Mouse (Mus musculus) lung, adult 2 months (tissue): Measurements from ENCODE around the gene Fam102a. TPM values are rescaled to one million over a fixed set of nuclear protein-coding genes. Genes with fewer than 3 reads are reported as not detected.

ENCODE experiments used
- DNase-seq: peaks from one replicate; pipeline ENCODE4 v3.0.0; 2022
- H3K4me1 ChIP-seq: fragments of 200-500 bp; 2 replicates; pipeline ENCODE4 v1.6.1; 2011; ENCODE audit warnings: low read length; ENCODE audit not compliant: control insufficient read depth, insufficient read depth
- H3K4me3 ChIP-seq: fragments of 200-500 bp; replicated peaks from 2 replicates; pipeline ENCODE3; 2011; ENCODE audit warnings: low read depth, mild to moderate bottlenecking, control low read depth, low read length; ENCODE audit errors: extremely low read depth
- CTCF ChIP-seq: fragments of 200-500 bp; IDR thresholded peaks from 2 replicates; pipeline ENCODE4 v1.5.1; 2011; ENCODE audit warnings: mild to moderate bottlenecking, low read length, control low read depth; ENCODE audit not compliant: insufficient read depth
- POLR2A ChIP-seq: fragments of 200-500 bp; IDR thresholded peaks from 2 replicates; pipeline ENCODE4 v1.6.1; 2011; ENCODE audit warnings: low read depth, mild to moderate bottlenecking, control low read depth, low read length, borderline replicate concordance; ENCODE audit errors: extremely low read depth
- WGBS: fragments of 180-500 bp; shearing (Covaris S2); methylation state at CpG from one replicate; pipeline ENCODE4 v1.1.7; 2018; 5-methylcytosine and 5-hydroxymethylcytosine counted together
- polyA plus RNA-seq: library from polyadenylated mRNA; depleted of rRNA; stranded (reverse); fragments of >200 nt; gene quantifications from 2 replicates; pipeline ENCODE4 v1.2.3, GENCODE M21; 2012

The Fam102a gene
- polyA plus RNA-seq, 1 experiment: 24.0 TPM

GRCm38 (mm10) chr2:32599409-32599808 lies 64.3 kb downstream of the Fam102a start, which contains the start of gene St6galnac6:
Gene St6galnac6, plus strand, starts transcription at chr2:32599709.
- 90% methylated on average over 3 of the region's 3 CpGs for WGBS
- no peak for TF ChIP-seq POLR2A
- TF ChIP-seq CTCF: no peak
- no peak for DNase-seq
- no peak within 1 kb of the TSS for H3K4me3 ChIP-seq
- H3K4me1 ChIP-seq: peaks cover 6% of the 10 kb centered on the region

DNA sequence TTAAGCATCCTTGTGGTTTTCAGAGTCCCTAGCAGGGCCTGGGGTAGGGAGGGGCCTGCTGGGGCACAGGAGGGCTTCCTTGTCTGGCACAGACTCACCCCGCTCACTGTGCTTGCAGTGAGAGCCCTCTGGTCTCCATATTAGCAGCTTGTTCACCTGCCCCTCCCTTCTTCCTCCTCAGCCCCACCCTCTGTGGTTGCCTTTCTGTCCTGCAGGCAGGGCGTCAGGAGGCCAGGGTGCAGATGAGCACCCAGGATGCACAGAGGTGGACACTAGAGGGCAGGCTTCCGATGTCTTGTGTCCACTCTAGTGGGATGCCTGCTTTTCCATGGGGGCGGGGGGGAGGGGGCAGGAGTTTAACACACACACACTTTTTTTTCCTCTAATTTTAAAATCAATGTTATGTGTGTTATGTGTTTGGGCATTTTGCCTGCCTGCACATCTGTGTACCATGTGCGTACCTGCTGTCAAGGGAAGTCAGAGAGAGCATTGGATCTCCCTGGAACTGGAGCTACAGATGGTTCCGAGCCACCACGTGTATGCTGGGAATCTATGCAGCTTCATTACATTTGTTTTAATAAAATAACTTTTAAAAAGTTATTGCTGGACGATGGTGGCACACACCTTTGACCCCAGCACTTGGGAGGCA lies 66.4 kb downstream of the Fam102a start:
- peaks cover 7% of the 10 kb centered on the region for H3K4me1 ChIP-seq
- H3K4me3 ChIP-seq: no peak overlapping the region
- 39% methylated on average over 8 of the region's 8 CpGs for WGBS
- TF ChIP-seq CTCF (peak; percentile 55), POLR2A (no peak)
- peak; percentile 42 for DNase-seq

DNA sequence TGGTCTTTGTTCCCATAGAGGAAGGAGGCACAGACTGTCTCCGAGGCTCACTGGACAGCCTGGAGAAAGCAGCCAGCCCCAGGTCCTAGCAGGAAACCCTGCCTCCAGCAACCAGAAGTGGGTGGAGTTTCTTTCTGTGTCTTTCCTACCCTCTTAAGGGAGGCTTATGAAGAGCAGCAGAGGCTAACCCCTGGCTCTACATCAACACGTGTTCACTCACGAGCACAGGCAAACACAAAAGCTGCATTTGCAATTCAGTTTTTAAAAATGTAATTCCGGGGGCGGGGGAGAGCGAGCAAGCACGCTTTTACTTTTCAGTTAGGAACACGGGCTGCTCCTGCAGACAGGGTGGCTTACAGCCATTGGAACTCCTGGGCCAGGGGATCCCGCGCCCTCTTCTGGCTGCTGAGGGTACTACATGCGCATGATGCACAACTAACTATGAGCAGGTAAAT lies 67.5 kb downstream of the Fam102a start:
- 1% methylated on average over 11 of the region's 11 CpGs for WGBS
- Histone ChIP-seq H3K4me3 (peak overlapping the region; percentile 55), H3K4me1 (peaks cover 8% of the 10 kb centered on the region)
- peak; percentile 92 for DNase-seq
- peak; percentile 27; the same call in 1 of the 2 replicates for TF ChIP-seq POLR2A
- peak; percentile 88 for TF ChIP-seq CTCF

- no peak for DNase-seq
- 42% methylated on average over 10 of the region's 10 CpGs for WGBS
- TF ChIP-seq CTCF: no peak
- no peak overlapping the region for H3K4me3 ChIP-seq
- peaks cover 15% of the 10 kb centered on the region for H3K4me1 ChIP-seq
Observed at GRCm38 (mm10) chr2:32604631-32605030, 69.5 kb downstream of the Fam102a start.

GRCm38 (mm10) chr2:32606161-32607142 lies 71.3 kb downstream of the Fam102a start:
- H3K4me3 ChIP-seq: peak overlapping the region; percentile 62
- 13% methylated on average over 55 of the region's 55 CpGs for WGBS
- DNase-seq: peak; percentile 80
- TF ChIP-seq POLR2A (no peak), CTCF (peak; percentile 30; the same call in 1 of the 2 replicates)
- peaks cover 17% of the 10 kb centered on the region for H3K4me1 ChIP-seq

DNA sequence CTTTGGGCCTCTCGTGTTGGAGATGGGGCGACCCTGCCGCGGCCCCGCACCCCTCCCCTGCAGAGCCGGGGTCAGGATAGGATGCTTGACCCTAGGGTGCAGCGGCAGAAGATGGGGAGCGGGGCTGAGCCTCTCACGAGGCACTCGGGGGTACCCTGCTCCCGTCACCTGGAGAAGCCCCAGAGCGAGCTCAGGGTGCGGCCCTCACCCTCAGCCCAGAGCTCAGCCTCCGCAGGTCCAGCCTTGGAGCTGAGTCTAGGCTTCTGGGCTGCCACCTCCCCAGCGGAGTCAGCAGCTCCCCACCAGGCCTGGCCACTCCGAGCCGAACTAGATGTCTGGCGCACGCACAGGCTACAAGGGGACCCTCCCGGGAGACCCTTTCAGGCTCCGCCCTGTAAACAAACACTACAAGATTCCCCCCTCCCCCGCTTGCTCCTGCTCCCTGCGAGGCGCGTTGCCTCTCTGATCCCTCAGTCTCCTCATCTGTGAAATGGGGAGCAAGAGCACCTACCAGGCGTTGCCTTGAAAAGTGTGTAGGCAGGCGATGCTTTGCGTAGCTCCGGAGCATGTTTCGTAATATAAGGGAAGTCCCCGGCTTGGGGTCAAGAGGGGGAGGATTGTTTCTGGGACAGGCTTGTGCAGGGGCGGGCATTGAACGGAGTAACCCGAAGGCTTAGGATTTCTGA lies 72.3 kb downstream of the Fam102a start:
- Histone ChIP-seq H3K4me1 (peaks cover 12% of the 10 kb centered on the region), H3K4me3 (peak overlapping the region; percentile 62)
- peak; percentile 56 for DNase-seq
- 8% methylated on average over 34 of the region's 34 CpGs for WGBS
- TF ChIP-seq CTCF (no peak), POLR2A (peak; percentile 40; the same call in 1 of the 2 replicates)

- peak; percentile 65 for DNase-seq
- WGBS: 10% methylated on average over 25 of the region's 25 CpGs
Observed at GRCm38 (mm10) chr2:32608141-32608777, 73.1 kb downstream of the Fam102a start.

GRCm38 (mm10) chr2:32608778-32609435 lies 73.8 kb downstream of the Fam102a start:
- TF ChIP-seq POLR2A (no peak), CTCF (no peak)
- DNase-seq: no peak

More at GRCm38 (mm10) chr2:32608141-32608777, 73.1 kb downstream of the Fam102a start:
- TF ChIP-seq POLR2A (no peak), CTCF (no peak)
- Histone ChIP-seq H3K4me1 (peaks cover 12% of the 10 kb centered on the region), H3K4me3 (peak overlapping the region; percentile 48)

GRCm38 (mm10) chr2:32610610-32611229 lies 75.6 kb downstream of the Fam102a start:
- TF ChIP-seq POLR2A (peak; percentile 26; the same call in 1 of the 2 replicates), CTCF (no peak)
- H3K4me3 ChIP-seq: peak overlapping the region; percentile 9
- peak; percentile 66 for DNase-seq
- peaks cover 12% of the 10 kb centered on the region for H3K4me1 ChIP-seq
- WGBS: 10% methylated on average over 23 of the region's 23 CpGs

More at GRCm38 (mm10) chr2:32608778-32609435, 73.8 kb downstream of the Fam102a start:
- peak overlapping the region; percentile 48 for H3K4me3 ChIP-seq
- 69% methylated on average over 18 of the region's 18 CpGs for WGBS
- peaks cover 12% of the 10 kb centered on the region for H3K4me1 ChIP-seq
